Mouse (Mus musculus) heart, adult 2 months (tissue): Measurements from ENCODE around the gene Esyt3. TPM values are rescaled to one million over a fixed set of nuclear protein-coding genes. Genes with fewer than 3 reads are reported as not detected.

Source experiments
- DNase-seq, 2 experiments: peaks; one replicate each; pipeline ENCODE4 v3.0.0; 2021
- H3K27ac ChIP-seq: fragments of 200-600 bp; 2 replicates; pipeline ENCODE4 v1.8.1; 2022
- H3K27me3 ChIP-seq: fragments of 200-500 bp; 2 replicates; pipeline ENCODE4 v1.6.1; 2012; ENCODE audit warnings: mild to moderate bottlenecking, low read length, inconsistent platforms, mixed read lengths; ENCODE audit not compliant: control insufficient read depth, insufficient read depth
- H3K36me3 ChIP-seq: fragments of 200-500 bp; 2 replicates; pipeline ENCODE4 v1.6.1; 2012; ENCODE audit warnings: low read length, inconsistent platforms; ENCODE audit not compliant: control insufficient read depth, insufficient read depth
- H3K4me1 ChIP-seq: fragments of 200-500 bp; 2 replicates; pipeline ENCODE4 v1.6.1; 2011; ENCODE audit warnings: low read length; ENCODE audit not compliant: control insufficient read depth, insufficient read depth
- H3K4me3 ChIP-seq: fragments of 200-600 bp; 2 replicates; pipeline ENCODE4 v1.8.1; 2022
- H3K79me2 ChIP-seq: fragments of 200-500 bp; replicated peaks from 2 replicates; pipeline ENCODE4 v1.6.1; 2012; ENCODE audit warnings: mild to moderate bottlenecking, inconsistent platforms, low read length, moderate library complexity, mixed read lengths; ENCODE audit not compliant: control insufficient read depth, insufficient read depth
- H3K9ac ChIP-seq: fragments of 200-500 bp; 2 replicates; pipeline ENCODE4 v1.6.1; 2012; ENCODE audit warnings: low read depth, mild to moderate bottlenecking, control low read depth, inconsistent platforms, low read length, mixed read lengths
- CTCF ChIP-seq: fragments of 200-600 bp; IDR thresholded peaks from 2 replicates; pipeline ENCODE4 v1.8.1; 2022; ENCODE audit warnings: antibody characterized with exemption, mild to moderate bottlenecking, moderate library complexity
- EP300 ChIP-seq: fragments of 200-500 bp; IDR thresholded peaks from 2 replicates; pipeline ENCODE4 v1.6.1; 2011; ENCODE audit warnings: low read depth, low read length, control low read depth; ENCODE audit not compliant: insufficient read depth
- POLR2A ChIP-seq: fragments of 200-500 bp; IDR thresholded peaks from 2 replicates; pipeline ENCODE4 v1.6.1; 2011; ENCODE audit warnings: mild to moderate bottlenecking, low read depth, low read length, control low read depth; ENCODE audit not compliant: insufficient read depth
- WGBS: fragments of 180-500 bp; shearing (Covaris S2); methylation state at CpG from one replicate; pipeline ENCODE4 v1.1.7; 2018; 5-methylcytosine and 5-hydroxymethylcytosine counted together
- intact Hi-C: fragments of 180-260 bp; cut with DNase I; formaldehyde crosslinking; loops from one replicate; pipeline ENCODE4 v1.15.1; 2025
- polyA plus RNA-seq: library from polyadenylated mRNA; depleted of rRNA; stranded (reverse); fragments of >200 nt; gene quantifications from 2 replicates; pipeline ENCODE4 v1.2.3, GENCODE M21; 2012; rRNA removed
- total RNA-seq, 2 experiments: library from RNA; stranded (reverse); gene quantifications; 2 replicates each; pipeline ENCODE4 v1.2.3; 2021

Esyt3 gene
- total and polyA plus RNA-seq, 3 experiments, result 0.33 to 0.81 (median 0.64) TPM

GRCm38 (mm10) chr9:99319343-99319951 is 38.9 kb downstream of the Esyt3 start:
- intact Hi-C loops, result no loop called here
- H3K4me3 ChIP-seq, result no peak overlapping the region
- peaks cover 1% of the 10 kb centered on the region; the same call in 1 of the 2 replicates for H3K27me3 ChIP-seq
- no peak overlapping the region for H3K27ac ChIP-seq
- WGBS, result 42% methylated on average over 8 of the region's 8 CpGs
- H3K9ac ChIP-seq, result no peak overlapping the region
- DNase-seq, result no peak
- H3K79me2 ChIP-seq, result no peaks in the 10 kb centered on the region
- no peaks in the 10 kb centered on the region for H3K4me1 ChIP-seq
- H3K36me3 ChIP-seq, result no peaks in the 10 kb centered on the region
- TF ChIP-seq POLR2A (no peak), EP300 (no peak), CTCF (no peak)

- no peaks in the 10 kb centered on the region for H3K4me1 ChIP-seq
- H3K9ac ChIP-seq, result no peak overlapping the region
- H3K27ac ChIP-seq, result no peak overlapping the region
- no peak for TF ChIP-seq CTCF
- no peak for TF ChIP-seq POLR2A
- no peak for TF ChIP-seq EP300
- no peak for DNase-seq
- WGBS, result 86% methylated on average over 6 of the region's 6 CpGs
- no peaks in the 10 kb centered on the region for H3K27me3 ChIP-seq
- H3K4me3 ChIP-seq, result no peak overlapping the region
- no peaks in the 10 kb centered on the region for H3K36me3 ChIP-seq
- intact Hi-C loops, result no loop called here
- no peaks in the 10 kb centered on the region for H3K79me2 ChIP-seq
These were observed 52.1 kb downstream of the Esyt3 start for GRCm38 (mm10) chr9:99306226-99306625.

- no peak for DNase-seq
- Histone ChIP-seq H3K27ac (no peak overlapping the region), H3K36me3 (no peaks in the 10 kb centered on the region), H3K27me3 (no peaks in the 10 kb centered on the region), H3K4me1 (no peaks in the 10 kb centered on the region), H3K79me2 (no peaks in the 10 kb centered on the region), H3K4me3 (no peak overlapping the region), H3K9ac (no peak overlapping the region)
- intact Hi-C loops, result no loop called here
- 72% methylated on average over 5 of the region's 5 CpGs for WGBS
- no peak for TF ChIP-seq EP300
- no peak for TF ChIP-seq POLR2A
- no peak for TF ChIP-seq CTCF
These were observed 54.1 kb downstream of the Esyt3 start for GRCm38 (mm10) chr9:99304296-99304695.

Other genes with a start within 250 kb of the Esyt3 start
- gene Pik3cb, start 217.9 kb downstream of the Esyt3 start, total RNA-seq, result 10 to 100 TPM in 1 of 2 experiments, 1 to 10 TPM in 1; 10.0 to 10.8 TPM
- 2.6 and 6.3 TPM in 2 replicates for gene Pik3cb, start 217.9 kb downstream of the Esyt3 start, polyA plus RNA-seq
- not detected for gene Faiml, start 121.3 kb downstream of the Esyt3 start, total RNA-seq
- not detected in 2 replicates for gene Faiml, start 121.3 kb downstream of the Esyt3 start, polyA plus RNA-seq
- 1 to 10 TPM; 5.5 to 8.1 TPM for gene Cep70, start 115.2 kb downstream of the Esyt3 start, total RNA-seq
- gene Cep70, start 115.2 kb downstream of the Esyt3 start, polyA plus RNA-seq, result 2.3 and 4.0 TPM in 2 replicates
- gene Mras, start 78.8 kb upstream of the Esyt3 start, total RNA-seq, result 1 to 10 TPM; 5.1 to 6.6 TPM
- gene Mras, start 78.8 kb upstream of the Esyt3 start, polyA plus RNA-seq, result 4.7 and 6.4 TPM in 2 replicates
- gene Nme9, start 92.9 kb upstream of the Esyt3 start, total RNA-seq, result not detected
- 1.7 TPM in 1 of 2 replicates, not detected in the other for gene Nme9, start 92.9 kb upstream of the Esyt3 start, polyA plus RNA-seq
- 10 to 100 TPM; 17.7 to 18.3 TPM for gene Armc8, start 210.3 kb upstream of the Esyt3 start, total RNA-seq
- gene Armc8, start 210.3 kb upstream of the Esyt3 start, polyA plus RNA-seq, result 9.8 and 18.0 TPM in 2 replicates
- gene Dbr1, start 217.2 kb upstream of the Esyt3 start, total RNA-seq, result 1 to 10 TPM; 4.5 to 5.8 TPM
- 2.5 and 4.6 TPM in 2 replicates for gene Dbr1, start 217.2 kb upstream of the Esyt3 start, polyA plus RNA-seq